Mouse (Mus musculus) T-helper 2 cell (primary cell): Measurements from ENCODE around the gene Msantd1.

ENCODE experiments used
- in situ Hi-C: fragments of 300-600 bp; cut with MboI, MseI; formaldehyde crosslinking; loops from one replicate; pipeline ENCODE4 v1.15.1; 2025; ENCODE audit warnings: high pct_unique_total_duplicates

Gene Msantd1

GRCm38 (mm10) chr5:34924519-34924918, 16.7 kb downstream of the Msantd1 start:
- in situ Hi-C loops: no loop called here

GRCm38 (mm10) chr5:34927648-34928047, 19.8 kb downstream of the Msantd1 start:
- in situ Hi-C loops: no loop called here

- in situ Hi-C loops: no loop called here
Observed at GRCm38 (mm10) chr5:34930151-34930975, 22.6 kb downstream of the Msantd1 start.

GRCm38 (mm10) chr5:34931091-34931490, 23.3 kb downstream of the Msantd1 start:
- in situ Hi-C loops: no loop called here

GRCm38 (mm10) chr5:34931516-34932457, 24.0 kb downstream of the Msantd1 start:
- in situ Hi-C loops: no loop called here

- in situ Hi-C loops: no loop called here
Observed at GRCm38 (mm10) chr5:34932458-34932806, 24.6 kb downstream of the Msantd1 start.

- in situ Hi-C loops: no loop called here
Observed at GRCm38 (mm10) chr5:34933461-34933860, 25.6 kb downstream of the Msantd1 start.

- in situ Hi-C loops: no loop called here
Observed at GRCm38 (mm10) chr5:34941710-34942470, 34.1 kb downstream of the Msantd1 start.

- in situ Hi-C loops: no loop called here
Observed at GRCm38 (mm10) chr5:34943428-34943827, 35.6 kb downstream of the Msantd1 start.

GRCm38 (mm10) chr5:34948861-34949760, 41.3 kb downstream of the Msantd1 start, which contains the start of gene Rgs12:
Gene Rgs12, plus strand, starts transcription at chr5:34949445.
- in situ Hi-C loops: no loop called here

GRCm38 (mm10) chr5:34949769-34950211, 42.0 kb downstream of the Msantd1 start:
- in situ Hi-C loops: no loop called here

GRCm38 (mm10) chr5:34950486-34951160, 42.8 kb downstream of the Msantd1 start:
- in situ Hi-C loops: no loop called here

- in situ Hi-C loops: no loop called here
Observed at GRCm38 (mm10) chr5:34951161-34951834, 43.5 kb downstream of the Msantd1 start.

- in situ Hi-C loops: no loop called here
Observed at GRCm38 (mm10) chr5:34954508-34954907, 46.7 kb downstream of the Msantd1 start.

GRCm38 (mm10) chr5:34955630-34956029, 47.8 kb downstream of the Msantd1 start:
- in situ Hi-C loops: no loop called here

- in situ Hi-C loops: no loop called here
Observed at GRCm38 (mm10) chr5:34956151-34956550, 48.3 kb downstream of the Msantd1 start.

- in situ Hi-C loops: no loop called here
Observed at GRCm38 (mm10) chr5:34957015-34957414, 49.2 kb downstream of the Msantd1 start.

- in situ Hi-C loops: no loop called here
Observed at GRCm38 (mm10) chr5:34960021-34960420, 52.2 kb downstream of the Msantd1 start.

GRCm38 (mm10) chr5:34965531-34965930, 57.7 kb downstream of the Msantd1 start:
- in situ Hi-C loops: no loop called here
